Mouse (Mus musculus) kidney, postnatal 25 days (tissue): ENCODE measurements at regions not wholly inside any gene's neighbourhood (a gene's known extent, or its start where the extent isn't known, plus 50 kb on each side); places are given as distances from the start of the nearest gene placed in this dataset.
A peak's percentile ranks its signal among the peaks of the same experiment; 100 is the strongest.

Experiments used
- DNase-seq, 2 experiments: peaks; one replicate each; pipeline ENCODE4 v3.0.0; 2021; ENCODE audit warnings: mixed read lengths in 2 of 2

DNA sequence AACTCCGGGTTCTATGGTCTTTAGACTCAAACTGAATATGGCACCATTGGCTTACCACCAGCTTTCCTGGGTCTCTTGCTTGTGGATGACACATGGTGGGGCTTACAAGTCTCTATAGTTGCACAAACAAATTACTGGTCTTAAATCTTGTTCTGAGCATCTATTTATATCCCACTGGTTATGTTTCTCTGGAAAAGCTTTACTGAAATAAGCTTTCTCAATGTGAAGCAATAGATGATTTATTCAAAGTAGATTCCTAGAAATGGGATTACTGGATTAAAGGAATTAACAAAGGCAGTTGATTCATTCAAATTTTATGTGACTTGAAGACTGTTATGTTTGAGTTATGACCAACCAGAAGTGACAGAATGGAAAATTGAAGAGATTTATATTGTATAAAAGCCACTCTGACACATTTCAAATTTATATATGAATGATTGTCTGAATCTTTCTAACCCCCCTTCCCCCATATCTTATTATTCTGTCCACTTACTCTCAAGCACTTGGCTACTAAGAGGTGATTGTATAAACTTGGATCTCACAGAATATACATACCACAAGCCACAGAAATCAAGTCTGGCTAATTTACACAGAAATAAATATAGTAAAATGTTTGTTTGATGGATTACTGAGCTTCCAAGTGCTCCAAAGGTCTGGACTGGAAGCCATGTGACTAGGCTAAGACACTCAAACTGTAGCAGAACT, 113.4 kb upstream of the C1qtnf3 start:
- DNase-seq = no peak

DNA sequence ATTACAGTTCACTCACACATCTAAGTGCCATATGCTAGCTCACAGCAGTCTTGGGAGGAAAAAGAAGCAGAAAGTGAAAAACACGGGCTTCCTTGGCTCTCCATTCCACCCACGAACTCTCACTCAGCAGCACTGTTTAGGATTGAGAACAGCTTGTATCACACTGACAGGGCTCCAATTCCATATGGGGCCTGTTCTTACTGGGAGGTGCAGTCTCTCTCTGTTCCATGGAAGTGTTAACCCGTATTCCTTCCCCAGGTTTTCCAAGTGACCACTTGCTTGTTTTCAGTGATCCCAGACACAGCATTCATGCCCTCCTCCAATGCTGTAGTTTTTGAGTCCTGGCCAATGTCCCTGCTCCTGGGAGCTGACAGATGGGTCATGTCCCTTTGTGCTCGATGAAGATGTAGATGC, 111.5 kb upstream of the C1qtnf3 start:
- peak in 1 of 2 experiments; percentile 47 for DNase-seq

GRCm38 (mm10) chr15:10843060-10843695, 109.0 kb upstream of the C1qtnf3 start:
- peak in 1 of 2 experiments; percentile 39 for DNase-seq

DNA sequence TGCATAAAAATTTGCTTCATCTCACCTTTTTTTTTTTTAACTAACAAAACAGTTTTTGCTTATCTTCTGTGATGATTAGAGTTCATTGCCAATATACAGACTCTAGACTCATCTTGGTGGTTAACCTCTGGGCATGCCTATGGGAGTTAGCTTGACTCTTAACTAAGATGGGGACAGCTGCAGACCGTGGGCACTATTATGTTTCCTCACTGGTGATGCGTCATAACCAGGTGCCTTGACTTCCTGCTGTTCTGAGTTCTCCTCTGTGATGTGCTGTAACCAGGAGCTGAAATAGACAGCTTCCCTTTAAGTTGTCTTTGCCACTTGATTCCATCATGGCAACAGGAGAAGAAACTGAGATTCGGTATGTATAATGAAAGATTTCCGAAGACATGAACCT, 105.4 kb upstream of the C1qtnf3 start:
- DNase-seq = no peak

DNA sequence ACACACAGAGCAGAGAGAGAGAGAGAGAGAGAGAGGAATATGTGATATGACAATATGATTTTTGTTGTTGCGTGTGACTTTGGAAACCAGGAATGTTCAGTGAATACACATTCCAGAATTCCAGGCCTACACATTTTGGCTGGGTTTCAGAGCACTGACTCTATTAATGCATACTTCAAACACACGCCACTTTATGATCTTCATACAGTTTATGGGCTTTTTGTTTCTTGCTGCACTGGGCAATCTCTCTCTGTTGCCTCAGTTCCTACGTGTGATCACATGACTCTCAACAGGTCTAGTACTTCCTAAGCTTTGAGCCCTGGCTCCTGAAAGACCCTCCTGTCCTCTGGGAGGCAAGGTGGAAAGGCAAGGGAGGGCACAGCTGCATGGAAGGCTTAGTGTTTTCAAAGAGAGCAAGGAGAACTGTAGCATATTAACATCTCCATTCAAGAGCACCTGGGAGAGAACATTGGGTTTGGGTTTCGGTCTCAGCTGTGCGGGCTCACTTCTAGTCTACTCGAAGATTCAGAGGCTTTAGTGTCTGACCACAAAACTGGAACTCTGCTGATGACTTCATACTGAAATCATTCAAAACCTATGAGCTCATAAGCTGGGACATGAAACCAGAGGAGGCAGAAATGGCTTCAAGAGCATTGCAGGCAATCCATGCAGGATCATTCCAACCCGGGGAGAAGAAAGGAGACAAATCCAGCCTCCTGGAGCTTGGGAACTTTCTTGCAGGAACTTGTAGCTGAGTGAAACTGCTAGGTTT, 87.9 kb upstream of the C1qtnf3 start:
- DNase-seq = no peak

- no peak for DNase-seq
Measured at GRCm38 (mm10) chr15:10865109-10865508, 87.0 kb upstream of the C1qtnf3 start.

GRCm38 (mm10) chr15:10866794-10867193, 85.3 kb upstream of the C1qtnf3 start:
- peak; percentile 28 to 60 for DNase-seq

GRCm38 (mm10) chr15:10868115-10868514, 84.0 kb upstream of the C1qtnf3 start:
- DNase-seq = no peak

GRCm38 (mm10) chr15:10868716-10869585, 83.2 kb upstream of the C1qtnf3 start:
- peak in 1 of 2 experiments; percentile 59 for DNase-seq

GRCm38 (mm10) chr15:10869879-10870278, 82.3 kb upstream of the C1qtnf3 start:
- peak; percentile 66 to 77 for DNase-seq

DNA sequence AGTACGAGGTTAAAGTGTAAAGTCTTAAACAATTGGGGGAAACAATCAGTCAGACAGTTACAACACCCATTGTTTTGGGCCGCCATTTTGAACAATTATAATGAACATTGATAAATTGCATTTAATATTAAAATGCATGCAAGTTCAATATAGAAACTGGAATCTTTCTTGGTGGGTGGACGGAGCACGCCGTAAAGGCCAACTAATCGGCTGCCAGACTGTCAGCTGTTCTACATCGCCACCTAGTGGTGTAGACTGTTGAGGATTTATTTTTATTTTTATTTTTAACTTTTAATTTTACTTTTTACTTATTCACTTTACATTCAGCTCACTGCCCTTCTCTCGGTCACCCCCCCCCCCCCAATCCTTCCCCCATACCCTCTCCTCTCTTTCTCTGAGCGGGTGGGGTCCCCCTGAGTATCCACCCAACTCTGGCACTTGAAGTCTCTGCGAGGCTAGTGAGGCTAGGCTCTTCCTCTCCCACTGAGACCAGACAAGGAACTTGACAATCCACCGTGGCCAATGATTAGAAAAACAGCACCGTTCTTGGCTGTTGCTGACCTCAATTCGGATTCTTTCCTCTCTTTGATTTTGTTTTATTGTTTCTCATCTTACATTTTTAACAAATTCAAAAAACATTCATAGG, 79.7 kb upstream of the C1qtnf3 start:
- DNase-seq = peak; percentile 46 to 53

GRCm38 (mm10) chr15:10876328-10876727, 75.8 kb upstream of the C1qtnf3 start:
- DNase-seq = peak; percentile 39 to 79

DNA sequence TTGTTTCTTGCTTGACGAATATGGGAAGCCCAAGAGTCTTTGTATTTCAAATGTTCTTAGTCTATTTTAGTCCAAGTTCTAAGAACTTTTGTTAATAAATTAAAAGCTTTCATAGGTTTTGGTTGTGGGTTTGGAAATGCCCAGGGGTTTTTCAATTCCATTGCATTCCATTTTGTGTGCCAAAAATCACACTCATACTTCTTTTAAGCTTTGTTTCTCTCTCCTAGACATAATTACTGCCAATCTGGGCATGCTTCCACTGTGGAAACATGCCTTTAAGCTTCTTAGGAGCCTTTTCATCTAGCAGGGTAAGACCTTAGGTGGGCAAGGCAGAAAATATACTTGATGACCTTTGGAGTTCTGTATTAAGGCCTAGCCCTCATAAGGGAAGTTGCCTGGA, 70.4 kb upstream of the C1qtnf3 start:
- DNase-seq = no peak

GRCm38 (mm10) chr15:10887990-10888389, 64.1 kb upstream of the C1qtnf3 start:
- no peak for DNase-seq

DNA sequence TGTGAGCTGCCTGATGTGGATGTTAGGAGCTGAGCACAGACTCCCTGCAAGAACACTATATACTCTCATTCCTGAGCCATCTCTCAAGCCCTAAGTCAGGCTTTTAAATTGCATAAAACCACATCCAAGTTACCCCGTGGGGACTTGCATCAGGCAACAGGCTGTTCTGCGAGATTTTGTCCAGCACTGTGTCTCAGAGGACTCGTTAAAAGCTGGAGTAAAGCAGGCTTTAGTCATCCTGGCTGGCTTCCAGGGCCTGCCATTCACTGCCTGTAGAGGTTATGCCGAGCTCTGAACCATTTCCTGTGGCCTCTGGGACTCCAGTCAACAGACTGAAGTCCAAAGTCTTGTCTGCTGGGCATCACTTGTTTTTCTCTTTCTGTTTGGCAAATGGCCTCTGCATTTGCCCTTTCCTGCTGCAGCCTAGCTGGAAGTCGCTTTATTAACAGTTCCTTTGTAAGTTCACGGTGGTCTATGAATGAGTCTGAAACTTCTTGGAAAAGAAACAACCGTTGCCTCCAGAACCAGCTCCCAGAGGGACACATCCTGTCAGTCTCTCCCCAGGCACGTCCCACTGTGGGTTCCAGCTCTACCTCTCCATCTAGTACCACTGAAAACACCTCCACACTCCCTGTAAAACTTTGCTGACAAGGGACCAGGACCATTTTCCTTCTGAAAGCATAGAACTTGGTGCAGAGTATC, 61.8 kb upstream of the C1qtnf3 start:
- DNase-seq = peak; percentile 95

- DNase-seq = no peak
Measured at GRCm38 (mm10) chr15:10898309-10898708, 53.8 kb upstream of the C1qtnf3 start.

- DNase-seq = no peak
Measured at GRCm38 (mm10) chr15:10898715-10899486, 53.2 kb upstream of the C1qtnf3 start.

DNA sequence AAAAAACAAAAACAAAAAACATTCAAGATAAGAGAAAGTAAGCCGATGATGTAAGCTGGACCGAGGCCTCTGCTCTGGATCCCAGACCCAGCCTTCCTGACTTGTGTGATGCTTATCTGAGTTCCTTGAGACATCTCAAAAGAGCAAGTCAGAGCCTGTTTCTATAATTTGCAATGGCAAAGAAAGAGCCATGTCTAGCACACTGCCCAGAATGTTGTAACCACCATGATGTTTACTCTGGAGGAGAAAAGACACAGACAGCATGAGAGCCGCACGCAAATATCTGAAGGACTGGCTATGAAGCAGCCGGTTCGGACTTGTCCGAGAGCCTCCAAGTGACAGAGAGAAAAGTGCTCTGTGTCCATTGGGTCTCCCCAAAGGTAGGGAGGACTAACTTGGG, 52.2 kb upstream of the C1qtnf3 start:
- DNase-seq = no peak

DNA sequence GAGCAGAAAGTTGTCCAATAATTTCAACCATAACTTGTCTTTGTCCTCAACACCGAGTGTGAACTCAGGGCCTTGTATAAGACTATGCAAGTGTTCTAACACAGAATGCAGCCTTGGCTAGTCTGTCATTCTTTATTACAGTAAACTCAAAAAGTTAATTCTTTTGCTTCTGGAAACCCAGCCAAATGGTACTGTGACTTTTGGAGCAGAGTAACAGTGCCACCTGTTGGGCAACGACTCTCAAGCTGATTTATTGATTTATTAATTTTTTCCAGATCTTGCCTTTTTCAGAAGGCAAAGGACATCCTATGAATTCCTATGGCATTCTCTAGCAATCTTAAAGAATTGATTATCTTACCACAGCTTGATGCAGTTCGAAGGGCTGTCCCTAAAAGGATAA, 51.1 kb upstream of the C1qtnf3 start:
- DNase-seq = peak; percentile 49 to 78

GRCm38 (mm10) chr15:10901745-10902262, 50.3 kb upstream of the C1qtnf3 start:
- DNase-seq = no peak
